Mouse (Mus musculus) midbrain, embryonic 10.5 days (tissue): ENCODE data around the gene Fam118a. TPM values are rescaled to one million over a fixed set of nuclear protein-coding genes. Genes with fewer than 3 reads are reported as not detected.
"Not testable (repeated sequence)": the region's sequence is repeated elsewhere in the genome, so short reads cannot be mapped to it uniquely, and the experiment has no call there.

Source experiments
- DNase-seq: peaks from one replicate; pipeline ENCODE4 v3.0.0-alpha.2; 2017; ENCODE audit warnings: low spot score
- H3K27ac ChIP-seq: fragments of 300-500 bp; sonication (generic); replicated peaks from 2 replicates; pipeline ENCODE4 v1.5.1; 2016; ENCODE audit warnings: mild to moderate bottlenecking
- H3K27me3 ChIP-seq: fragments of 300-500 bp; sonication (generic); 2 replicates; pipeline ENCODE4 v1.6.1; 2016; ENCODE audit warnings: low read depth, mild to moderate bottlenecking; ENCODE audit not compliant: poor library complexity, severe bottlenecking
- H3K36me3 ChIP-seq: fragments of 300-500 bp; sonication (generic); 2 replicates; pipeline ENCODE4 v1.6.1; 2016; ENCODE audit warnings: mild to moderate bottlenecking, moderate library complexity
- H3K4me1 ChIP-seq: fragments of 300-500 bp; sonication (generic); 2 replicates; pipeline ENCODE4 v1.6.1; 2016
- H3K4me3 ChIP-seq: fragments of 300-500 bp; sonication (generic); 2 replicates; pipeline ENCODE4 v1.5.1; 2016; ENCODE audit warnings: mild to moderate bottlenecking, moderate library complexity
- H3K9me3 ChIP-seq: fragments of 300-500 bp; sonication (generic); replicated peaks from 2 replicates; pipeline ENCODE4 v1.6.1; 2016; ENCODE audit warnings: mild to moderate bottlenecking
- WGBS: fragments of 180-500 bp; shearing (Covaris S2); methylation state at CpG from one replicate; pipeline ENCODE4 v1.1.7; 2016; 5-methylcytosine and 5-hydroxymethylcytosine counted together
- polyA plus RNA-seq: library from polyadenylated mRNA; unstranded; fragments of >200 nt; fragmentation: Nextera tagmentation; extraction: Ambion mirVana; gene quantifications from 2 replicates; pipeline ENCODE4 v1.2.1, GENCODE M21; 2016

The Fam118a gene
- polyA plus RNA-seq: 33.1 and 34.9 TPM in 2 replicates

DNA sequence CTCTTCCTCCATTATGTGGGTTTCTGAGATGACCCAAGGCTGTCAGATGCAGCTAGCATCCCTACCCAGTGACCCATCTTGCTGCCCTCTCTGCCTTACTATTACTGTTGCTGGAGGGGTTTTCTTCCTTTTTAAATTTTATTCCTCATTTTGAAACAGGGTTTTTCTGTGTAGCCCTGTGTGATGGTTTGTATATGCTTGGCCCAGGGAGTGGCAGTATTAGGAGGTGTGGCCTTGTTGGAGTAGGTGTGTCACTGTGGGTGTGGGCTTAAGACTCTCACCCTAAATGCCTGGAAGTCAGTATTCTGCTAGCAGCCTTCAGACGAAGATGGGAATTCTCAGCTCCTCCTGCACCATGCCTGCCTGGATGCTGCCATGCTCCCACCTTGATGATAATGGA lies at the start of gene Fam118a:
Gene Fam118a, plus strand, starts transcription at position 301 of the 400 bp plus-strand sequence.
- not testable (repeated sequence) for H3K27ac ChIP-seq, H3K9me3 ChIP-seq, H3K4me1 ChIP-seq, H3K36me3 ChIP-seq, DNase-seq, H3K27me3 ChIP-seq, H3K4me3 ChIP-seq
- 52% methylated on average over 1 of the region's 1 CpGs for WGBS

DNA sequence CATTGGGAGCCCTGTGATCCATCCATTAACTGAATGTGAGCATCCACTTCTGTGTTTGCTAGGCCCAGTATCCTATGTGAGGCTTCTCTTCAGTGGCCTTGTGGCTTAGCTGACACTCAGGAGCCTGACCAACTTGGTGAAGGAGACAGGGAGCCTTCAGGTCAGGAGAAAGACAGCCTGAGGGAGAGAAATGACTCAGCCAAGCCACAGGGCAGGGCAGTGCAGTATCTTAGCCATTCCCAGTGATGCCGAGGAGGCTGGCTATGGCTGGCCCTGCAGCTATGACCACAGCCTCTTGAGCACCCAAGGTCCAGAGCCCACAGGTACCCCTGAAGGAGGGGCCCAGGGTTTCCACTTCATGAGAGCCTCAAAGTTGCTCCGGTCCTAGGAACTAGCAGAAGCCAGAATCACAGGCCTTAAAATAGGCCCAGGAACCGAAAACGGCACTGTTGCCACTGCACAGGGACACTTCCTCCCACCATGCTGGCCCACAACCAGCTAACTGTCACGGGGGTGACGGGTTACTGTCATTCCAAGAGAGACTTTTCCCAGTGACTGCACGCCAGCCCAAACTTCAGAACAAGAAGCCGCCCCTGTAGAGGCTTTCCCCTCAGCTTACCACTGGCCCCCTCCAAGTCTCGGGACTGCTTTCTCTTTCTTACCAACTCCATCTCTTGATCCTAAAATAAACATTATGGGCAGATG lies 47.0 kb upstream of the Fam118a start:
- peaks cover 38% of the 10 kb centered on the region for H3K4me1 ChIP-seq
- peaks cover 8% of the 10 kb centered on the region; the same call in 1 of the 2 replicates for H3K36me3 ChIP-seq
- no peak overlapping the region for H3K27ac ChIP-seq
- no peak overlapping the region for H3K4me3 ChIP-seq
- DNase-seq: no peak
- WGBS: 90% methylated on average over 9 of the region's 9 CpGs
- H3K9me3 ChIP-seq: no peaks in the 10 kb centered on the region
- no peaks in the 10 kb centered on the region; the same call in 1 of the 2 replicates for H3K27me3 ChIP-seq

DNA sequence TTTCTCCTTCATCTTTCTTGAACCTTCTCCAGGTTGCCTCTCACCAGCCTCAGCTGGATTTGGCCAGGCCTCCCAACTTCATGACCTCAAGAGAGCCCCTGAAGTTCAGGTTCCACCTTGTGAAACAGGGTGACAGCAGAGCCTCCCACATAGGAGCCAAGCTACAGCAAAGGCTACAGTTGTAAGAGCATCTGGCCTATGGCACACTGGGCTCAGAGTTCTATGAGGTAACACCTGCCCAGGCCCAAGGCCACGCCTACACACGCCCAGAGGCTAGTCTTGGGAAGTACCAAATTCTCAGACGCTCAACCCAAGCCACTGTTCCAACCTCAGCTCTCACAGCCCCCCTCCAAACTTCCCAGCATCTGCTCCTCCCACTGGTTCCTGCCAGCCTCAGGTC lies 45.9 kb upstream of the Fam118a start:
- peaks cover 8% of the 10 kb centered on the region; the same call in 1 of the 2 replicates for H3K36me3 ChIP-seq
- WGBS: 88% methylated on average over 3 of the region's 3 CpGs
- H3K27ac ChIP-seq: no peak overlapping the region
- H3K4me3 ChIP-seq: no peak overlapping the region
- no peaks in the 10 kb centered on the region; the same call in 1 of the 2 replicates for H3K27me3 ChIP-seq
- no peaks in the 10 kb centered on the region for H3K9me3 ChIP-seq
- DNase-seq: no peak
- peaks cover 39% of the 10 kb centered on the region for H3K4me1 ChIP-seq

DNA sequence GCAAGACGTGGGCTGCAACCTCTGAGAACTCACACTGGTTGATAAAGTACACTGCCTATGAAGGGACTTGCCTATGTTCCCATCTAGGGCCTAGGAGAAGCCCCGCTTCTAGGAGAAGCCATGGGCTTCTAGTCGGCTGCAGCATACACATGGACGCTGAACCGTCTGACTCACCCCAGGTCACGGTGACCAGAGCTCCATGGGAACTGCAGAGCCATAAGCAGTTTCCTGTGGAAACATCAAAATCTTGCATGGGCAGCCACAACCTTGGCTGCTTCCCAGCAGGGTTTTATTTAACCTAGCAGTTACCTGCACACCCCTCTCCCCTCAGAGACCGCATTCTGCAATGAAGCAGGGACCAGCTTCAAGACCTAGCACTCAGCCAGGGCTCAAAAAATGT lies 45.0 kb upstream of the Fam118a start:
- 92% methylated on average over 7 of the region's 7 CpGs for WGBS
- H3K27me3 ChIP-seq: peaks cover 3% of the 10 kb centered on the region; the same call in 1 of the 2 replicates
- H3K4me1 ChIP-seq: peaks cover 45% of the 10 kb centered on the region
- DNase-seq: no peak
- no peak overlapping the region for H3K4me3 ChIP-seq
- peaks cover 8% of the 10 kb centered on the region; the same call in 1 of the 2 replicates for H3K36me3 ChIP-seq
- H3K9me3 ChIP-seq: no peaks in the 10 kb centered on the region
- H3K27ac ChIP-seq: no peak overlapping the region

DNA sequence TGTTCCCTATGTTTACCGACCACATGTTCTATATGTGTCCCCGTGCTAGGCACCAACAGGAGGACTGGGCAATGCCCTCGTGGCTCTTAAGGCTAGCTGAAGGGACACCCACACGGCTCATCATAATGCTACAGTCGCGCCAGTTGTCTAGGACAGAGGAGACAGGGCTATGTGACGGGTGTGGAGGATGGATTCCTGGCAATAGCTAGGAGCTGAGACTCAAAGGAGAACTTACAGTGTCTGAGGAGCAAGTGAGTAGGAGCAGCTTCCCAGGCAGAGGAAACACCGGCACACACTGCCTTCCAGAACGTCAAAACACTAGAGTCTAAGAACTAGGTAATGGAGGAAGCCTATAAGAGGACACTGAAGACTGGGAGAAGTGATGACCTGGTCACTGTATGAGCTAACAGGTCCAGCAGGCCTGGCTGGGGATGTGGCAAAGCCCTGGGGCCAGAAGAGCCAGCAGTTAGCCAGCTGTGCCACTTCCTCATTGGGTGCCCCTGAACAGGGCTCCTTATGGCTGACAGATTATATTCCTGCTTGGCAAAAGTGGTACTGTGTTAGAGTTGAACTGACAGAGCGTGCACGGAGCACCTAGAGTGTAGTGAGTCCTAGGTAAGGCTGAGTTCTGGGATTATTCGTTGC lies 43.1 kb upstream of the Fam118a start:
- Histone ChIP-seq H3K9me3 (no peaks in the 10 kb centered on the region), H3K27me3 (peaks cover 17% of the 10 kb centered on the region), H3K4me3 (peak overlapping the region; percentile 88; the same call in 1 of the 2 replicates), H3K36me3 (peaks cover 8% of the 10 kb centered on the region; the same call in 1 of the 2 replicates), H3K4me1 (peaks cover 55% of the 10 kb centered on the region), H3K27ac (no peak overlapping the region)
- DNase-seq: no peak
- WGBS: 86% methylated on average over 12 of the region's 12 CpGs

DNA sequence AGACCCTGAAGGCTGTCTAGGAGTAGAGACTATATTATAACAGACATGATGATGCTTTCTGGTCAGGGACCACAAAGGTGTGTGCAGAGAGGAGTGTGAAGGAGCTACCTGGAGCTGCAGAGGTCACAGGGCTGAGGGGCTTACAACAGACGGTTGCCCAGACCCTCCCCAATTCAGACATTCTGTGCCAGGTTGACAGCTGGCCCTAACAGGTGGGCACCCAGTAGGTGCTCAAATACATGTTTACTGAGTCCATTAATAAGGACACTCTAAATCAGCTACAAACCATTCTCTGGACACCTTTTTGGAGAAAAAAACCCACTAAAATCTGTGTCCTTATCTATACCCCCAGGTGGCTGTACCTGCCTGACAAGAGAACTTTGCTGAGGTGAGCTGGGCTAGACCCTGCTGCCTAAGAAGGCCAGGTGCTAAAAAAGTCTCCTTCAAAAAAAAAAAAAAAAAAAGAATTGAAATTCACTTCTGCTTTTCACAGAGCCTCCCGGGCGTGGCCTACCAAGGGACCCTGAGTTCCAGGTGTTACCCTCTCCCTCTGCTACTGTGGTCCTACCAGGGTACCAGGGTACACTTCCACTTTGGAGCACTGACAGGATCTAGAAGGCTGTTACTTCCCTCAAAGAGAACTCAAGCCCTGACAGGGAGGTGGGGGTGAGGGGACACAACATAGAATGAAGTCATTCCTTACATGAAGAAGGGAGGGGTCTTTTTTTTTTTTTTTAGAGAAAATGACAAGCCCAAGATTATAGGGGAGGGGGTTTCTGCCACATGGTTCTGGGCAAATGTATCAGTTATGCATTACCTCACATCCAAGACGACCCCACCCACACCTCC lies 42.4 kb upstream of the Fam118a start:
- peaks cover 8% of the 10 kb centered on the region; the same call in 1 of the 2 replicates for H3K36me3 ChIP-seq
- H3K27ac ChIP-seq: peak overlapping the region; percentile 88
- H3K27me3 ChIP-seq: peaks cover 17% of the 10 kb centered on the region
- H3K4me1 ChIP-seq: peaks cover 55% of the 10 kb centered on the region
- H3K9me3 ChIP-seq: no peaks in the 10 kb centered on the region
- H3K4me3 ChIP-seq: peak overlapping the region; percentile 88
- 71% methylated on average over 4 of the region's 4 CpGs for WGBS
- no peak for DNase-seq

DNA sequence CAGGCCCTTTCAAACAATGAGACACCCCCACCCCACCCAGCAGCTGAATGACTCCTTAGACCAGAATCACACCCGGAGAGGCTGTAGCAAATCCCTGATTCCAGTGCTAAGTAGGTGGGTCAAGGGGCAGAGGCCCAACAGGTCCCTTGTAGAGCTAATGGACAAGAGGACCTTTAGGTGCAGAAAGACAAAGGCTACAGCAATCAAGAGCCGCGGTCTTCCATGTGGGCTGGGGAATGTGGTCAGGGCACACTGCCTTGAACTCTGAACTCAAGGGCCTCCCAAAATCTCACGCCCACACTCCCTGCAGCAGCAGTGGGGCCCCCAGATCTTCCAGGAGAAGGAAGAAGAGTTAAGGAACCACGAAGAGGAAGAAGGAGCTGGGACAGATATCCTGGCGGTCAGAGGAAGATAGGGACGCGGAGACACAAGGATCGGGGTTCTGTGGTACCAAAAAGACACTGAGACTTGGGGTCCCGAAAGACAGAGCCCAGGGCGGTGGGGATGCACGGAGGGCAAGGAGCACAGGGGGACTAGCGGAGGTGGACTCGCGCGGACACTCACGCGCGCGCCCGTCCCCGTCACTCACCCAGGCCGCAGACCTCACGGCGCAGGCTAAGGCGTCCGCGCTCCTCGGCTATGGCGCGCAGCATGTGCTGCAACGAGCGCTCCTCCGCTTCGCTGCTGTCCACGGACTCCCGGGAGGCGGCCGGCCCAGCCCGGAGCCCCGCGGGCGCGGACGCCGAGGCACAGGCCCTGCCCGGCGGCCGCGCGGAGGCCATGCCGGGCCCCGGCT lies 41.5 kb upstream of the Fam118a start:
- peaks cover 17% of the 10 kb centered on the region for H3K27me3 ChIP-seq
- peaks cover 51% of the 10 kb centered on the region for H3K4me1 ChIP-seq
- peak overlapping the region; percentile 88 for H3K4me3 ChIP-seq
- H3K9me3 ChIP-seq: no peaks in the 10 kb centered on the region
- H3K36me3 ChIP-seq: peaks cover 4% of the 10 kb centered on the region; the same call in 1 of the 2 replicates
- H3K27ac ChIP-seq: peak overlapping the region; percentile 88
- WGBS: under 1% methylated on average over 53 of the region's 53 CpGs
- no peak for DNase-seq

DNA sequence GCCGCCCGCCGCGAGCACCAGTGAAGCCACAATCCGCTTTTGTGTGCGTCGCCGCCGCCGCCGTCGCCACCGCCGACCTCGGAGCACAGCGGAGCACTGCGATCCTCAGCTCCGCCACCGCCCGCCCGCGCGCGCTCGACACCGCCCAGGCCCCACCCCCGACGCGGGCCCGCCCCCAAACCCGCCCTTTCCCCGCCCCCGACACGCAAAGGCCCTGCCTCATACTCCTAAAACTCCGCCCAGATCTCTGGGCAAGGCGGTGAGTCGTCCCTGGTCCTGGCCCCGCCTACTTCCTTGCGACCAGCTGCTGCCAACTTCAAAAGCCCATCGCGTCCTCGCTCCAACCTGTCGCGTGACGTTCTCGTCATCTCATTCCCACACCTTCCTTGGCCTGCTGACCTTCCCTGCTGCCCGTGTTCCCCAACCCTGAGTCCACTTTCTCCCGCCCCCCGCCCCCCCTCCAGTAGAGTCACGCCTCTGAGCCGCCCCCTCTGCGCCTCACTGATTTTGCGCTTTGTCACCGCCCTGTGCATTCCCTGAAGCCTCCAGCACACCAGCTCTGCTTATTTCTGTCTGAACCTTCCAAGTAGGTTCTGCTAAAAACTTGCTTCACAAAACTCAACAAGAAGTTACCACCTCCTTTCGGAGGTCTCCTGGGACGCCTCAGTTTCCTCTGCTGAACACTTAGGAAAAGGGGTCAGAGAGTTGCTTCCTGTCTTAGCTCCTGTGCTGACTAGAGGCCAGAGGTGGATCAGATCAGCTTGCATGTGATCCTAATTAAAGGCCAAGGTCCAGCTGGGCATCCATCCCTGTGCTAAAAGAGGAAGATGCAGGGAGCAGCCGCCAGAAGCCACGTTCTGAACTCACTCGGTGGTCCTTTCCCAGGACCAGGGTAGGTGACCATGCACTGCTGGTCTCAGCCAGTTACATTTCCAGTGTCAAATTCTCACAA lies 40.6 kb upstream of the Fam118a start, which contains the start of gene 5031439G07Rik:
Gene 5031439G07Rik, minus strand, starts transcription at position 678 of the 952 bp plus-strand sequence.
- WGBS: 1% methylated on average over 56 of the region's 59 CpGs
- H3K4me1 ChIP-seq: peaks cover 48% of the 10 kb centered on the region
- H3K27ac ChIP-seq: peak within 1 kb of the TSS; percentile 88
- peak; percentile 94 for DNase-seq
- H3K36me3 ChIP-seq: peaks cover 4% of the 10 kb centered on the region; the same call in 1 of the 2 replicates
- peak within 1 kb of the TSS; percentile 88 for H3K4me3 ChIP-seq
- peaks cover 17% of the 10 kb centered on the region for H3K27me3 ChIP-seq
- H3K9me3 ChIP-seq: no peaks in the 10 kb centered on the region

DNA sequence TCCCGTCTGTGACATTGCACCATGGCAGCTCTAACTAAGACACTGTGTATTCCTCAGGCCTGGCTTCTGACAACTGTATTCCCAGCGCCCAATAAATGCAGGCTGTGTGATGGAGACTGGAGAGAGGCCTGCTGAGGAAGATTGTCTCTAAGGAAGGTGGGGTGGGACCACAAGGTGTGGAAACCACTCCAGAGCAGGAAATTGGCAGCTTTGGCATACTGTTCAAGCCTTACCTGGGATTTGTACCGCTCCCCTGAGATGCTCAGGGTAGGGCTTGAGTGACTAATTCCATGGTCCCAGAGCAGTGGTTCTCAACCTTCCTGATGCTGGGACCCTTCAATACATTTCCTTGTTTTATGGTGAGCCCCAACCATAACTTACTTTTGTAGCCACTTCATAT lies 39.6 kb upstream of the Fam118a start:
- Histone ChIP-seq H3K27ac (no peak overlapping the region), H3K4me1 (peaks cover 39% of the 10 kb centered on the region), H3K9me3 (no peaks in the 10 kb centered on the region), H3K36me3 (peaks cover 4% of the 10 kb centered on the region; the same call in 1 of the 2 replicates), H3K4me3 (no peak overlapping the region), H3K27me3 (peaks cover 17% of the 10 kb centered on the region)
- no peak for DNase-seq
- WGBS: 80% methylated on average over 3 of the region's 3 CpGs

DNA sequence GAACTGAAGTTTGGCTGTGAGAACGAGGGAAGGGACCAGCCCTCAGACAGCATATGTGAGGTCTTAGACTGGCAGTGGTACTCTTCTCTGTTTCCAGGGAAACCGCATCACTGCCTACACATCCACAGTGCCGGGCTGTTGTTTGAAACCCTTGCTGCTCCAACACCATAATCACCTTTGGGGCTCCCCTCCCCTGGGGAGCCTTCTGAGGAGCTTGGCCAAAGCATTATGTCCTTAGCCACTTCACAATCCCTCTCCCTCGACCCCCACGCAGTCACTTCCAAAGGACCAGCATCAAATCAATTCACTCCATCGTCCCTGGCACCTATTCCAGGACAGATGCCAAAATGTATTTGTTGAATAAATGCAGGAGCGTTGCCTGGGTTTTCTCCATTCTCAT lies 39.0 kb upstream of the Fam118a start:
- no peak for DNase-seq
- H3K27me3 ChIP-seq: peaks cover 17% of the 10 kb centered on the region
- H3K4me3 ChIP-seq: no peak overlapping the region
- peaks cover 41% of the 10 kb centered on the region for H3K4me1 ChIP-seq
- 71% methylated on average over 7 of the region's 7 CpGs for WGBS
- peaks cover 4% of the 10 kb centered on the region; the same call in 1 of the 2 replicates for H3K36me3 ChIP-seq
- no peaks in the 10 kb centered on the region for H3K9me3 ChIP-seq
- no peak overlapping the region for H3K27ac ChIP-seq

DNA sequence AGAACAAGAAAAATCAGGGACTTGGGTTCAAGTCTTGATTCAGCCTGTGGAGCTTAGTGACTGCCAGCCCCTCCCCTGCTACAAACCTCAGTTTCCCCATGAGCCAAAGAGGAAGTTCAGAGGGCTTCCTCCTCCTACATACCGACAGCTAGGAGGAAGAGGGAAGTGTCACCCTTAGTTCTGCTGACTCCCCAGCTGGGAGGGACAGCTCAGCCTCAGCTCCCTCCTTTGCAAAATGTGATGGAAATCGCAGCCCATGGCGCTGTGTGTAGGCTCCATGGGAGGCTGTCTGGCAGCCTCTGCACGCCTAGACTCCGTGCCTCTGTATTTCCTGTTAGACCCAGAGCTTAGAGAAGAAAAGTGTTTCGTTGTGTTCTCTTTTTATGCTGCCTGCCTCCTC lies 34.2 kb upstream of the Fam118a start:
- Histone ChIP-seq H3K4me3 (no peak overlapping the region), H3K27me3 (peaks cover 7% of the 10 kb centered on the region), H3K4me1 (peaks cover 22% of the 10 kb centered on the region), H3K9me3 (no peaks in the 10 kb centered on the region), H3K36me3 (no peaks in the 10 kb centered on the region), H3K27ac (no peak overlapping the region)
- 58% methylated on average over 6 of the region's 6 CpGs for WGBS
- DNase-seq: no peak
